ENCODE assay signal across 17 mouse cellular contexts in genomic region chr9:82114865-82115264, GRCm38 (mm10).
DNase-seq lines count a peak whose midpoint lies in the region; ATAC-seq and TF ChIP-seq lines count a peak whose summit lies in the region.
"Had no signal": no experiment of that assay in that cellular context is flagged by ENCODE, and none has a peak within 500 bp of the region (broad histone marks: within the 10 kb centered on the region; RNA-seq: fewer than 3 reads in every experiment).

No protein-coding gene starts in this region.

- H3K4me2 ChIP-seq in embryonic facial prominence, embryonic 14.5 days (ENCODE audit: low read depth, low read length): no peak overlapping the region
- no peak overlapping the region for H3K4me2 ChIP-seq in midbrain, postnatal 0 days (ENCODE audit: low read depth, low read length, poor library complexity, severe bottlenecking)
- H3K4me2 ChIP-seq in midbrain, embryonic 16.5 days (ENCODE audit: low read length): no peak overlapping the region
- H3K4me2 ChIP-seq: heart, embryonic 12.5 days; neural tube, embryonic 13.5 days had no signal

- no peaks in the 10 kb centered on the region for H3K36me3 ChIP-seq in embryonic facial prominence, embryonic 14.5 days (ENCODE audit: control insufficient read depth, insufficient read depth, low read length)
- H3K36me3 ChIP-seq in embryonic facial prominence, embryonic 10.5 days (replicated peaks): no peaks in the 10 kb centered on the region
- H3K36me3 ChIP-seq in midbrain, postnatal 0 days (ENCODE audit: insufficient read depth, low read length): no peaks in the 10 kb centered on the region
- no peaks in the 10 kb centered on the region for H3K36me3 ChIP-seq in midbrain, embryonic 16.5 days (ENCODE audit: control insufficient read depth, insufficient read depth, low read length)
- H3K36me3 ChIP-seq: heart, embryonic 12.5 days; neural tube, embryonic 13.5 days had no signal

- no peaks in the 10 kb centered on the region for H3K9me3 ChIP-seq in embryonic facial prominence, embryonic 14.5 days (ENCODE audit: control insufficient read depth, low read length)
- H3K9me3 ChIP-seq in embryonic facial prominence, embryonic 10.5 days: no peaks in the 10 kb centered on the region
- no peaks in the 10 kb centered on the region for H3K9me3 ChIP-seq in midbrain, postnatal 0 days (ENCODE audit: low read length)
- H3K9me3 ChIP-seq in midbrain, embryonic 16.5 days (replicated peaks; ENCODE audit: control insufficient read depth, low read length, poor library complexity, severe bottlenecking): no peaks in the 10 kb centered on the region
- H3K9me3 ChIP-seq: heart, embryonic 12.5 days; neural tube, embryonic 13.5 days had no signal

- H3K27ac ChIP-seq in embryonic facial prominence, embryonic 14.5 days (replicated peaks; ENCODE audit: low read depth, low read length): no peak overlapping the region
- no peak overlapping the region for H3K27ac ChIP-seq in embryonic facial prominence, embryonic 10.5 days (replicated peaks)
- H3K27ac ChIP-seq in midbrain, postnatal 0 days (ENCODE audit: low read depth, low read length): no peak overlapping the region
- no peak overlapping the region for H3K27ac ChIP-seq in midbrain, embryonic 16.5 days (ENCODE audit: low read length)
- H3K27ac ChIP-seq: neural tube, embryonic 13.5 days had no signal

- H3K27me3 ChIP-seq in embryonic facial prominence, embryonic 14.5 days (replicated peaks; ENCODE audit: control insufficient read depth, insufficient read depth, low read length): no peaks in the 10 kb centered on the region
- H3K27me3 ChIP-seq in embryonic facial prominence, embryonic 10.5 days (replicated peaks; ENCODE audit: low read depth, poor library complexity, severe bottlenecking): no peaks in the 10 kb centered on the region
- no peaks in the 10 kb centered on the region for H3K27me3 ChIP-seq in midbrain, postnatal 0 days (ENCODE audit: insufficient read depth, low read length)
- no peaks in the 10 kb centered on the region for H3K27me3 ChIP-seq in midbrain, embryonic 16.5 days (ENCODE audit: control insufficient read depth, insufficient read depth, low read depth, low read length)
- H3K27me3 ChIP-seq: CH12.LX; heart, embryonic 12.5 days; neural tube, embryonic 13.5 days had no signal

- no peak for TF ChIP-seq CTCF in midbrain, postnatal 0 days (IDR thresholded peaks at IDR 0.05)

- DNase-seq in embryonic facial prominence, embryonic 14.5 days (ENCODE audit: low spot score): peak; percentile 1
- no peak for DNase-seq in embryonic facial prominence, embryonic 10.5 days (ENCODE audit: low spot score)
- DNase-seq in layer of hippocampus, adult 18-20 months (ENCODE audit: low spot score in 2 of 2): peak; percentile 1 to 38
- no peak for DNase-seq in layer of hippocampus, adult 9-10 months (ENCODE audit: low spot score)
- DNase-seq in midbrain, postnatal 0 days (ENCODE audit: low spot score): peak; percentile 62
- peak; percentile 61 for DNase-seq in brain, embryonic 18.5 days (ENCODE audit: low read depth, low spot score)
- no peak for DNase-seq in liver
- DNase-seq: adrenal gland, adult 8-10 months; cerebellum, adult 9-11 months; embryo, embryonic 11 days; kidney, adult 18-20 months; kidney, postnatal 10 days; lung, postnatal 14 days had no signal

- ATAC-seq in embryonic facial prominence, embryonic 14.5 days (ENCODE audit: low read depth): no peak
- ATAC-seq in midbrain, postnatal 0 days (ENCODE audit: low FRiP score): no peak
- ATAC-seq in midbrain, embryonic 16.5 days: no peak

- no peak overlapping the region for H3K4me3 ChIP-seq in embryonic facial prominence, embryonic 14.5 days (ENCODE audit: low read depth, low read length)
- no peak overlapping the region for H3K4me3 ChIP-seq in embryonic facial prominence, embryonic 10.5 days
- no peak overlapping the region for H3K4me3 ChIP-seq in midbrain, postnatal 0 days (ENCODE audit: low read depth, low read length)
- H3K4me3 ChIP-seq in midbrain, embryonic 16.5 days (ENCODE audit: low read depth, low read length): no peak overlapping the region
- H3K4me3 ChIP-seq: heart, embryonic 12.5 days; neural tube, embryonic 13.5 days had no signal

- no peak overlapping the region for H3K9ac ChIP-seq in embryonic facial prominence, embryonic 14.5 days (ENCODE audit: low read depth, low read length)
- no peak overlapping the region for H3K9ac ChIP-seq in midbrain, postnatal 0 days (replicated peaks; ENCODE audit: low read length, poor library complexity, severe bottlenecking)
- no peak overlapping the region for H3K9ac ChIP-seq in midbrain, embryonic 16.5 days (ENCODE audit: low read depth, low read length)
- H3K9ac ChIP-seq: heart, embryonic 12.5 days; neural tube, embryonic 13.5 days had no signal

- 89% methylated on average over 2 of the region's 2 CpGs for WGBS in embryonic facial prominence, embryonic 14.5 days
- WGBS in embryonic facial prominence, embryonic 10.5 days: 91% methylated on average over 2 of the region's 2 CpGs
- 66% methylated on average over 2 of the region's 2 CpGs for WGBS in midbrain, postnatal 0 days
- WGBS in midbrain, embryonic 16.5 days: 64% methylated on average over 2 of the region's 2 CpGs

- no peaks in the 10 kb centered on the region for H3K4me1 ChIP-seq in embryonic facial prominence, embryonic 14.5 days (ENCODE audit: control insufficient read depth, insufficient read depth, low read length)
- H3K4me1 ChIP-seq in embryonic facial prominence, embryonic 10.5 days: no peaks in the 10 kb centered on the region
- no peaks in the 10 kb centered on the region for H3K4me1 ChIP-seq in midbrain, postnatal 0 days (ENCODE audit: insufficient read depth, low read length)
- no peaks in the 10 kb centered on the region for H3K4me1 ChIP-seq in midbrain, embryonic 16.5 days (ENCODE audit: control insufficient read depth, insufficient read depth, low read length)
- H3K4me1 ChIP-seq: heart, embryonic 12.5 days had no signal

Comparison
In these comparisons a context has a peak if more than half of its experiments do, and no peak if none do; other contexts are left out.
1. DNase-seq: peak in embryonic facial prominence, embryonic 14.5 days (single experiment), layer of hippocampus, adult 18-20 months (2 of 2), midbrain, postnatal 0 days (single experiment) and brain, embryonic 18.5 days (single experiment); none in embryonic facial prominence, embryonic 10.5 days (single experiment), layer of hippocampus, adult 9-10 months (single experiment) and liver (single experiment).